Mouse (Mus musculus): ENCODE measurements around the gene Sdhaf2. TPM values are rescaled to one million over a fixed set of nuclear protein-coding genes. Genes with fewer than 3 reads are reported as not detected.

Gene Sdhaf2
- total and polyA plus RNA-seq, 2 experiments from 2014 or later: 51.1 to 59.5 TPM

GRCm38 (mm10) chr19:10557430-10557829 is 31.5 kb upstream of the Sdhaf2 start:
- ATAC-seq (no peak), DNase-seq (no peak)
- H3K4me2 ChIP-seq (ENCODE audit: low read depth): no peak overlapping the region
- no peaks in the 10 kb centered on the region for H3K27me3 ChIP-seq (ENCODE audit: insufficient read depth, low read length)
- WGBS: 62% methylated on average over 2 of the region's 2 CpGs
- no peak overlapping the region for H3K4me3 ChIP-seq (ENCODE audit: low read depth, low read length)
- peaks cover 8% of the 10 kb centered on the region; the same call in 1 of the 2 replicates for H3K36me3 ChIP-seq (ENCODE audit: insufficient read depth)
- no peak overlapping the region for H3K9ac ChIP-seq
- peaks cover 8% of the 10 kb centered on the region for H3K4me1 ChIP-seq (ENCODE audit: insufficient read depth)
- no peak overlapping the region for H3K27ac ChIP-seq (ENCODE audit: low read depth, low read length)
- no peaks in the 10 kb centered on the region for H3K9me3 ChIP-seq (ENCODE audit: low read length)
- no peak for TF ChIP-seq CTCF (IDR thresholded peaks at IDR 0.05; ENCODE audit: low read depth)

GRCm38 (mm10) chr19:10557001-10557400 is 31.1 kb upstream of the Sdhaf2 start:
- no peak for TF ChIP-seq CTCF (IDR thresholded peaks at IDR 0.05; ENCODE audit: low read depth)
- DNase-seq (no peak), ATAC-seq (no peak)
- Histone ChIP-seq H3K9ac (no peak overlapping the region), H3K27me3 (ENCODE audit: insufficient read depth, low read length) (no peaks in the 10 kb centered on the region), H3K4me2 (ENCODE audit: low read depth) (no peak overlapping the region), H3K9me3 (ENCODE audit: low read length) (no peaks in the 10 kb centered on the region), H3K27ac (ENCODE audit: low read depth, low read length) (no peak overlapping the region), H3K4me1 (ENCODE audit: insufficient read depth) (peaks cover 8% of the 10 kb centered on the region), H3K36me3 (ENCODE audit: insufficient read depth) (peaks cover 12% of the 10 kb centered on the region), H3K4me3 (ENCODE audit: low read depth, low read length) (no peak overlapping the region)
- WGBS: 65% methylated on average over 2 of the region's 2 CpGs

DNA sequence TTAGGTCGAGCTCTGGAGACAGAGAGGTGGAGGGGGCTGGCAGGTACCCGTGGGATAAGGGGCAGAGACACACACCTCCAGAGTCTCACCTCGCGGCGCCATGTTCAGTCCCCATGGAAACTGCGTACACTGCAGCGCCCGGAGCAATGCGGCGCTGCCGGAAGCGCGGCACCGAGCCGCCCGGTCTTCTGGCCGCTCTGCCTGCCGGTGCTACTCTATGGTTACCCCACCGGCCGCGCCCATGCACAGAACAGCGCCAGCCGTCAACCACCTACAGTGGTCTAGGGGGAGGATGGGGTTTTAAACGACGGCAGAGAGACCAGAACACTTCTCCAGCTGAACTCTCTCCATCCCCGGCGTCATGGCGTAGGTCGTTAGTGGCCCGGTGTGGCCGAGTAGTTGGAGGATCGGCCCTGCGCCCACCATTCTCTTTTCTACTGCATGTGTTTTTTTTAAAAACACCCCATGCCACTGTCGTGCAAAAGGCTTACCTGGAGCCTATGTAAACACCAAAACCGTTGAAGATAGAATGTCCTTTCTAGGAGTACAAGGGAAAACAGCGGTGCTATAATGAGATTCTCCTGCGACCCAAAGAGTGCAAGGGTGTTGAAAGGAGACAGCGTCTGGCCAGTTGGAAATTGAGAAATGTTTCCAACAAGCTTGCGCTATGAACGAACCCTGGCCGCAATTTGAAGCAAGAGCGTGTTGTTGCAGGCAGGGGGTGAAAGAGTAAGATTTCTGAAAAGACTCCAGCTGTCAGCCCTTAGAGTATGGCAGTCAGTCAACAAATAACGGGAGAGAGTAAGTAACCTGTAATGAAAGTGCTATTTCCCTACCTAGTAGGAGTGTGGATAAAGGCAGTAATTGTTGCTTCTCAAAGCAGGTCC is 29.9 kb upstream of the Sdhaf2 start, which contains the start of gene Tmem216:
Tmem216 (minus strand) TSS at position 615 of the 887 bp plus-strand sequence.
- Histone ChIP-seq H3K4me3 (ENCODE audit: low read depth, low read length) (peak within 1 kb of the TSS; percentile 64), H3K27me3 (ENCODE audit: insufficient read depth, low read length) (no peaks in the 10 kb centered on the region), H3K4me2 (ENCODE audit: low read depth) (peak within 1 kb of the TSS; percentile 73), H3K27ac (ENCODE audit: low read depth, low read length) (peak within 1 kb of the TSS; percentile 89), H3K9me3 (ENCODE audit: low read length) (no peaks in the 10 kb centered on the region), H3K4me1 (ENCODE audit: insufficient read depth) (peaks cover 8% of the 10 kb centered on the region), H3K9ac (peak within 1 kb of the TSS; percentile 75), H3K36me3 (ENCODE audit: insufficient read depth) (peaks cover 23% of the 10 kb centered on the region)
- DNase-seq (peak; percentile 89), ATAC-seq (peak; percentile 100)
- peak; percentile 28 for TF ChIP-seq CTCF (IDR thresholded peaks at IDR 0.05; ENCODE audit: low read depth)
- under 1% methylated on average over 40 of the region's 43 CpGs for WGBS

DNA sequence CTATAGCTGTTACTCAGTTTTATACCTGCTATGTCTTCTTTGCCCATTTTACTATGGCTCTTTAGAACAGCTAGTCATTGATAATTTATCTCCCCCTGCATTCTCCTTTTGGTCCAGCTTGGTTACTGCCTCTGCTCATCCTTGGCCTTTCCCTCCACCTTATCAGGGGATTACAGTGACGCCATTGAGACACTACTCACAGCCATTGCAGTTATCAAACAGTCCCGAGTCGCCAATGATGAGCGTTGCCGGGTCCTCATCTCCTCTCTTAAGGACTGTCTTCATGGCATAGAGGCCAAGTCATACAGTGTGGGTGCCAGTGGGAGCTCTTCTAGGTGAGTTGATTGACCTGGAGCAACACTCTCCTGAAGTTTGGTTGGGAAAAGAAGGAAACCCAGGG is 13.5 kb upstream of the Sdhaf2 start:
- 94% methylated on average over 5 of the region's 5 CpGs for WGBS
- Histone ChIP-seq H3K4me1 (ENCODE audit: insufficient read depth) (no peaks in the 10 kb centered on the region), H3K27ac (ENCODE audit: low read depth, low read length) (no peak overlapping the region), H3K9me3 (ENCODE audit: low read length) (no peaks in the 10 kb centered on the region), H3K4me2 (ENCODE audit: low read depth) (no peak overlapping the region), H3K4me3 (ENCODE audit: low read depth, low read length) (no peak overlapping the region), H3K9ac (no peak overlapping the region), H3K36me3 (ENCODE audit: insufficient read depth) (peaks cover 65% of the 10 kb centered on the region), H3K27me3 (ENCODE audit: insufficient read depth, low read length) (no peaks in the 10 kb centered on the region)
- ATAC-seq: no peak
- DNase-seq: no peak
- TF ChIP-seq CTCF (IDR thresholded peaks at IDR 0.05; ENCODE audit: low read depth): no peak

DNA sequence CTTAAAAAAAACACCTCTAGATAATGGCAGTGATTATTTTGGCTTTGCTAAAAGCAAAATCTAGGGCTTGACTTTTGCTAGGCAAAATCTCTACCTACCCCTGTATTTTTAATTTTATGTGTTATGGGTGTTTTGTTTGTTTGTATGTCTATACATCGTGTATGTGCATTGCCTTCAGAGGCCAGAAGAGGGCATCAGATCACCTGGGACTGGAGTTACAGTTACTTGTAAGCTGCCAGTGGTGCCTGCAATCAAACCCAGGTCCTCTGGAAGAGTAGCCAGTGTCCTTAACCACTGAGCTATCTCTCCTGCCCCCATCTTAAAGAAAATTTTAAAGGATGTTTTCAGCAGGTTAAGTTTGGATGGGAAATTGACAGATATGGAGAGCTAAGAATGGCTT is 4.1 kb upstream of the Sdhaf2 start:
- Histone ChIP-seq H3K4me3 (ENCODE audit: low read depth, low read length) (no peak overlapping the region), H3K27me3 (ENCODE audit: insufficient read depth, low read length) (no peaks in the 10 kb centered on the region), H3K9me3 (ENCODE audit: low read length) (no peaks in the 10 kb centered on the region), H3K4me2 (ENCODE audit: low read depth) (no peak overlapping the region), H3K27ac (ENCODE audit: low read depth, low read length) (no peak overlapping the region), H3K4me1 (ENCODE audit: insufficient read depth) (peaks cover 5% of the 10 kb centered on the region), H3K36me3 (ENCODE audit: insufficient read depth) (peaks cover 41% of the 10 kb centered on the region), H3K9ac (no peak overlapping the region)
- no peak for DNase-seq
- peak; percentile 38; the same call in 1 of the 2 replicates for TF ChIP-seq CTCF (IDR thresholded peaks at IDR 0.05; ENCODE audit: low read depth)
- no peak for ATAC-seq
- 97% methylated on average over 1 of the region's 1 CpGs for WGBS

DNA sequence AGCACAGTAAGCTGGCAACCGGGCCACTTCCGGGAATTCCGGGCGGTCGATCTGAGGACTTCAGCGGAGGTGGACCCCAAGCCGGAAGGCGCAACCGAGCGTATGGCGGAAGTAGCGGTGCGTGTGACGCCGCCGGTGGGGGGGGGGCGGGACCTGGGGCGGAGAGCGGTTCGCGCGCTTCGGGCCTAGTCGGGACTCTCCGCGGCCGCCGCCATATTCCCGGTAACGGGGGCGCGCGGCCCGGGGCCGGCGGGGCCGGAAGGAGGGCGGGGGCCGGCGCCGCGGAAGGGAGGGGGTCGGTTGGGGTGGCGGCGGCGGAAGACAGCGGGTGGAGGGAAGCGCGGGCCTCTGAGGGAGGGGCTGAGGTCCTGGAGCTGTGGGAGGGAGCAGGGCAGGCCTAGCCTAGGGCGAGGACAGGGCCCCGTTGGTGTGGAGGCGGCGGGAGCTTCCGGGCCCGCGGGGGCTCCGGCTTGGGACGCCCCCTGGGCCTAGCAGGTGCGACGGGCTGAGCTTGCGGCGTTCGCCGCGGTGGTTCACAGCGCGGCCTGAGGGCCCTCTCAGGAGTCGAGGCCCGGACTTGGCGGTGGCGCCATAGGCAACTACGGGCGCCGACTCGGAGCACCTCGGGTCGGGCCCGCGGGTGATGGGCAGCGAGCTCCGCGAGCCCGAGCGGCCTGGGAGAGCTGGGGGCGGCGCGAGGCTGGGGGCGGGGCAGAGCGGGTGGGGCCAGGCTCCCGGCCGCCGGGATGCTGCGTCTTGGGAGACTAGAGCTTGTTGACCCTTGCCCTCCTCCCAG is 638 bp downstream of the Sdhaf2 start, which contains the start of gene Cpsf7:
Cpsf7 (plus strand) TSS at position 161 of the 796 bp plus-strand sequence.
- TF ChIP-seq CTCF (IDR thresholded peaks at IDR 0.05; ENCODE audit: low read depth): no peak
- peak within 1 kb of the TSS; percentile 91 for H3K9ac ChIP-seq
- H3K36me3 ChIP-seq (ENCODE audit: insufficient read depth): 0 out of 2 replicates have a peak, but pooled peaks cover 4% of the 10 kb centered on the region
- peak within 1 kb of the TSS; percentile 99 for H3K4me3 ChIP-seq (ENCODE audit: low read depth, low read length)
- H3K27me3 ChIP-seq (ENCODE audit: insufficient read depth, low read length): no peaks in the 10 kb centered on the region
- H3K27ac ChIP-seq (ENCODE audit: low read depth, low read length): peak within 1 kb of the TSS; percentile 96
- 2% methylated on average over 71 of the region's 93 CpGs for WGBS
- H3K4me1 ChIP-seq (ENCODE audit: insufficient read depth): peaks cover 5% of the 10 kb centered on the region
- ATAC-seq (peak; percentile 95), DNase-seq (peak; percentile 92)
- H3K4me2 ChIP-seq (ENCODE audit: low read depth): peak within 1 kb of the TSS; percentile 76
- no peaks in the 10 kb centered on the region for H3K9me3 ChIP-seq (ENCODE audit: low read length)

All from forebrain, postnatal 0 days (tissue).